ENCODE assay signal across 9 mouse cellular contexts in genomic region chr11:96760042-96760441, GRCm38 (mm10). TPM values are rescaled to one million over a fixed set of nuclear protein-coding genes. Genes with fewer than 3 reads are reported as not detected.
A peak's percentile ranks its signal among the peaks of the same experiment; 100 is the strongest.
DNase-seq lines count a peak whose midpoint lies in the region; TF ChIP-seq lines count a peak whose summit lies in the region.
"Had no signal": no experiment of that assay in that cellular context is flagged by ENCODE, and none has a peak within 500 bp of the region (broad histone marks: within the 10 kb centered on the region; RNA-seq: fewer than 3 reads in every experiment).

No protein-coding gene starts in this region.

- dilution Hi-C loops in CH12.LX (cut with MboI; ENCODE audit: extremely low pct_ligation_motif_present, extremely low pct_unique_long_range_greater_than_20kb, low sequenced_read_pairs): no loop called here

- H3K9ac ChIP-seq in CH12.LX (ENCODE audit: insufficient read depth, low read depth): no peak overlapping the region
- H3K9ac ChIP-seq: midbrain, embryonic 12.5 days had no signal

- peaks cover 1% of the 10 kb centered on the region for H3K27me3 ChIP-seq in CH12.LX (replicated peaks)
- no peaks in the 10 kb centered on the region for H3K27me3 ChIP-seq in spleen, adult 2 months (ENCODE audit: control insufficient read depth, insufficient read depth, low read length)
- H3K27me3 ChIP-seq: midbrain, embryonic 12.5 days had no signal

- H3K36me3 ChIP-seq in CH12.LX (replicated peaks in 1 of 2; ENCODE audit: control insufficient read depth in 1 of 2, insufficient read depth in 1 of 2, low read length in 1 of 2): peaks cover 5 to 20% of the 10 kb centered on the region in 2 experiments
- H3K36me3 ChIP-seq in spleen, adult 2 months (ENCODE audit: control insufficient read depth, insufficient read depth, low read length): peaks cover 2% of the 10 kb centered on the region; the same call in 1 of the 2 replicates
- H3K36me3 ChIP-seq: midbrain, embryonic 12.5 days had no signal

- H3K4me2 ChIP-seq in CH12.LX (ENCODE audit: insufficient read depth, low read depth, poor library complexity, severe bottlenecking): no peak overlapping the region
- H3K4me2 ChIP-seq: midbrain, embryonic 12.5 days had no signal

- peak; percentile 96 to 99 for TF ChIP-seq CTCF in CH12.LX (conservative IDR thresholded peaks at IDR 0.05 in 1 of 2, IDR thresholded peaks at IDR 0.05 in 1 of 2; ENCODE audit: low read depth in 2 of 2, low read length in 2 of 2)
- peak; percentile 65 for TF ChIP-seq CTCF in bone marrow, adult 2 months (IDR thresholded peaks at IDR 0.05; ENCODE audit: control insufficient read depth, insufficient read depth, low read length)
- peak; percentile 58; the same call in 1 of the 2 replicates for TF ChIP-seq CTCF in spleen, adult 2 months (IDR thresholded peaks at IDR 0.05; ENCODE audit: extremely low read depth, insufficient read depth, insufficient read length, insufficient replicate concordance)

- in situ Hi-C loops in CH12.LX (cut with MboI; ENCODE audit: low pct_ligation_motif_present, low pct_unique_long_range_greater_than_20kb, low sequenced_read_pairs): no loop called here

- intact Hi-C loops in left cerebral cortex, postnatal 4 days (cut with DNase I): no loop called here

- no peaks in the 10 kb centered on the region for H3K79me2 ChIP-seq in CH12.LX (replicated peaks; ENCODE audit: control insufficient read depth, extremely low read depth, insufficient read depth, poor library complexity, severe bottlenecking)

- TF ChIP-seq RAD21 in CH12.LX (IDR thresholded peaks at IDR 0.05; ENCODE audit: low read depth, low read length): peak; percentile 100

- no peak overlapping the region for H3K27ac ChIP-seq in CH12.LX (ENCODE audit: insufficient read depth, low read depth)
- H3K27ac ChIP-seq in bone marrow, adult 2 months (ENCODE audit: control insufficient read depth, insufficient read depth, low read depth, low read length, poor library complexity): no peak overlapping the region
- no peak overlapping the region for H3K27ac ChIP-seq in spleen, adult 2 months (ENCODE audit: insufficient read depth, low read length)
- H3K27ac ChIP-seq: midbrain, embryonic 12.5 days had no signal

- peaks cover 3% of the 10 kb centered on the region for H3K9me3 ChIP-seq in CH12.LX (replicated peaks; ENCODE audit: low read length)
- H3K9me3 ChIP-seq: midbrain, embryonic 12.5 days had no signal

- peak; percentile 71 for DNase-seq in layer of hippocampus, adult 11-12 months (ENCODE audit: low spot score)
- DNase-seq in layer of hippocampus, postnatal 36 days: no peak
- peak; percentile 89 for DNase-seq in CH12.LX (ENCODE audit: extremely low read depth)
- peak; percentile 65 for DNase-seq in forelimb bud, embryonic 11.5 days (ENCODE audit: low read depth, low spot score)
- peak; percentile 36 for DNase-seq in left cerebral cortex, postnatal 4 days
- DNase-seq in spleen, adult 2 months (ENCODE audit: low read depth in 1 of 2, low spot score in 2 of 2): peak; percentile 47 to 63
- no peak for DNase-seq in urinary bladder, postnatal 25 days (ENCODE audit: low spot score)

- 39% methylated on average over 3 of the region's 3 CpGs for WGBS in bone marrow, adult 2 months
- WGBS in spleen, adult 2 months: 40% methylated on average over 3 of the region's 3 CpGs

- H3K4me1 ChIP-seq in CH12.LX (ENCODE audit: control insufficient read depth in 1 of 2, insufficient read depth in 2 of 2): peaks cover 29 to 52% of the 10 kb centered on the region in 2 experiments
- H3K4me1 ChIP-seq in bone marrow, adult 2 months (ENCODE audit: control insufficient read depth, insufficient read depth, low read length): no peaks in the 10 kb centered on the region; the same call in 1 of the 2 replicates
- H3K4me1 ChIP-seq in spleen, adult 2 months (ENCODE audit: control insufficient read depth, insufficient read depth, insufficient read length): peaks cover 2% of the 10 kb centered on the region; the same call in 1 of the 2 replicates

- TF ChIP-seq EP300 in CH12.LX (IDR thresholded peaks at IDR 0.05; ENCODE audit: low read length): no peak

- TF ChIP-seq POLR2A in CH12.LX (IDR thresholded peaks at IDR 0.05; ENCODE audit: low read depth, low read length): no peak
- TF ChIP-seq POLR2A in bone marrow, adult 2 months (IDR thresholded peaks at IDR 0.05; ENCODE audit: borderline replicate concordance, control insufficient read depth, low read depth, low read length): no peak
- no peak for TF ChIP-seq POLR2A in spleen, adult 2 months (IDR thresholded peaks at IDR 0.05; ENCODE audit: low read depth, low read length)

- no peak overlapping the region for H3K4me3 ChIP-seq in CH12.LX (replicated peaks in 1 of 3; ENCODE audit: low read depth in 2 of 3, low read length in 2 of 3, poor library complexity in 1 of 3)
- H3K4me3 ChIP-seq in bone marrow, adult 2 months (replicated peaks; ENCODE audit: control insufficient read depth, low read depth, low read length): no peak overlapping the region
- H3K4me3 ChIP-seq in spleen, adult 2 months (ENCODE audit: extremely low read depth, insufficient read depth, insufficient read length): no peak overlapping the region
- H3K4me3 ChIP-seq: midbrain, embryonic 12.5 days had no signal

TF ChIP-seq in CH12.LX, 34 proteins besides CTCF, POLR2A, EP300 and RAD21 (continues in another document):
- TF ChIP-seq USF1 (IDR thresholded peaks at IDR 0.05; ENCODE audit: low read depth, low read length) (no peak), MEF2A (IDR thresholded peaks at IDR 0.05; ENCODE audit: borderline replicate concordance, low read depth, low read length) (peak; percentile 61; the same call in 1 of the 2 replicates), ETS1 (conservative IDR thresholded peaks at IDR 0.05; ENCODE audit: low read depth, low read length) (no peak), PAX5 (IDR thresholded peaks at IDR 0.05; ENCODE audit: low read length) (no peak), CHD1 (IDR thresholded peaks at IDR 0.05; ENCODE audit: low read depth, low read length) (no peak), MAX (IDR thresholded peaks at IDR 0.05; ENCODE audit: low read length) (no peak), NRF1 (IDR thresholded peaks at IDR 0.05; ENCODE audit: low read depth, low read length) (no peak), ZC3H11A (IDR thresholded peaks at IDR 0.05; ENCODE audit: low read depth, low read length) (peak; percentile 91), ZMIZ1 (IDR thresholded peaks at IDR 0.05; ENCODE audit: low read depth, low read length) (no peak), HCFC1 (IDR thresholded peaks at IDR 0.05; ENCODE audit: low read depth, low read length) (no peak), NELFE (IDR thresholded peaks at IDR 0.05; ENCODE audit: low read depth, low read length) (no peak), ZKSCAN1 (IDR thresholded peaks at IDR 0.05; ENCODE audit: borderline replicate concordance, low read depth, low read length) (no peak), POLR2AphosphoS2 (IDR thresholded peaks at IDR 0.05; ENCODE audit: low read depth, low read length) (no peak), ZNF384 (IDR thresholded peaks at IDR 0.05; ENCODE audit: low read depth, low read length) (no peak), GABPA (IDR thresholded peaks at IDR 0.05; ENCODE audit: insufficient replicate concordance, low read depth, low read length) (no peak), MXI1 (IDR thresholded peaks at IDR 0.05; ENCODE audit: low read depth, low read length) (no peak), IRF4 (IDR thresholded peaks at IDR 0.05; ENCODE audit: low read depth, low read length) (peak; percentile 53; the same call in 1 of the 2 replicates), KAT2A (IDR thresholded peaks at IDR 0.05; ENCODE audit: insufficient replicate concordance, low read length) (no peak), CHD2 (IDR thresholded peaks at IDR 0.05; ENCODE audit: low read length) (no peak), BHLHE40 (IDR thresholded peaks at IDR 0.05; ENCODE audit: low read depth, low read length) (no peak), USF2 (conservative IDR thresholded peaks at IDR 0.05; ENCODE audit: low read depth, low read length) (no peak), ELF1 (IDR thresholded peaks at IDR 0.05; ENCODE audit: low read depth, low read length) (no peak), MAZ (IDR thresholded peaks at IDR 0.05; ENCODE audit: low read depth, low read length) (no peak), RCOR1 (conservative IDR thresholded peaks at IDR 0.05; ENCODE audit: low read depth, low read length) (no peak), JUN (IDR thresholded peaks at IDR 0.05; ENCODE audit: insufficient read depth, low read depth, low read length) (no peak), SIN3A (IDR thresholded peaks at IDR 0.05; ENCODE audit: low read length) (peak; percentile 59), JUND (conservative IDR thresholded peaks at IDR 0.05; ENCODE audit: low read depth, low read length) (0 out of 2 replicates have a peak, but pooled peaks have one; percentile 19), TCF12 (IDR thresholded peaks at IDR 0.05; ENCODE audit: low read depth, low read length) (peak; percentile 50), SMC3 (IDR thresholded peaks at IDR 0.05; ENCODE audit: low read depth, low read length) (peak; percentile 98), MYC (IDR thresholded peaks at IDR 0.05; ENCODE audit: low read depth, low read length) (peak; percentile 69), MAFK (IDR thresholded peaks at IDR 0.05; ENCODE audit: insufficient replicate concordance, low read length) (no peak), E2F4 (IDR thresholded peaks at IDR 0.05; ENCODE audit: insufficient replicate concordance, low read depth, low read length) (no peak), UBTF (IDR thresholded peaks at IDR 0.05; ENCODE audit: low read depth, low read length) (no peak)

RNA-seq across cellular contexts. Expression of gene Snx11, which starts 17.3 kb away (rescaled TPM):
- 10 to 100 TPM; 51.0 to 54.4 TPM for total RNA-seq in layer of hippocampus, postnatal 36 days (2021)
- 153 and 173 TPM in 2 replicates for total RNA-seq in CH12.LX (2012; rRNA removed)
- total RNA-seq in CH12.LX (2014; rRNA removed): 244 and 246 TPM in 2 replicates
- 208 and 217 TPM in 2 replicates for polyA plus RNA-seq in CH12.LX (2012; ENCODE audit: insufficient read length, low read depth)
- 27.5 and 37.0 TPM in 2 replicates for polyA plus RNA-seq in bone marrow, adult 2 months (2011; ENCODE audit: insufficient read depth, insufficient read length, low replicate concordance, missing spikeins)
- 10 to 100 TPM; 46.3 to 50.4 TPM for total RNA-seq in left cerebral cortex, postnatal 4 days (2021)
- polyA plus RNA-seq in spleen, adult 2 months (2012; rRNA removed): 27.2 and 28.6 TPM in 2 replicates

RNA-seq across cellular contexts. Expression of gene Cbx1, which starts 28.9 kb away (rescaled TPM):
- total RNA-seq in layer of hippocampus, postnatal 36 days (2021): 10 to 100 TPM; 52.4 to 54.9 TPM
- total RNA-seq in CH12.LX (2012; rRNA removed) (144 and 163 TPM in 2 replicates), CH12.LX (2014; rRNA removed) (115 and 138 TPM in 2 replicates)
- polyA plus RNA-seq in CH12.LX (2012; ENCODE audit: insufficient read length, low read depth): 223 and 251 TPM in 2 replicates
- polyA plus RNA-seq in bone marrow, adult 2 months (2011; ENCODE audit: insufficient read depth, insufficient read length, low replicate concordance, missing spikeins): 43.1 and 60.2 TPM in 2 replicates
- 10 to 100 TPM; 79.3 to 79.5 TPM for total RNA-seq in left cerebral cortex, postnatal 4 days (2021)
- polyA plus RNA-seq in spleen, adult 2 months (2012; rRNA removed): 13.9 and 18.2 TPM in 2 replicates

Comparison
In these comparisons a context has a peak if more than half of its experiments do, and no peak if none do; other contexts are left out.
1. DNase-seq: peak in layer of hippocampus, adult 11-12 months (single experiment), CH12.LX (single experiment), forelimb bud, embryonic 11.5 days (single experiment), left cerebral cortex, postnatal 4 days (single experiment) and spleen, adult 2 months (2 of 2); none in layer of hippocampus, postnatal 36 days (0 of 2) and urinary bladder, postnatal 25 days (single experiment).
2. Peak in every context shown above with its lines, with median percentiles within 50 percentile points of each other: CTCF ChIP-seq.